Mouse (Mus musculus): ENCODE data around the gene Spink4. TPM values are rescaled to one million over a fixed set of nuclear protein-coding genes. Genes with fewer than 3 reads are reported as not detected.

Gene Spink4
- polyA plus RNA-seq, 1 experiment from 2014 or later: not detected

- no peaks in the 10 kb centered on the region for H3K27me3 ChIP-seq (replicated peaks; ENCODE audit: control insufficient read depth, insufficient read depth, low read length)
- DNase-seq (ENCODE audit: low spot score): no peak
- no peak overlapping the region for H3K4me3 ChIP-seq (ENCODE audit: low read depth, low read length)
- H3K9me3 ChIP-seq (ENCODE audit: control insufficient read depth, low read length): no peaks in the 10 kb centered on the region
- no peaks in the 10 kb centered on the region for H3K4me1 ChIP-seq (ENCODE audit: control insufficient read depth, insufficient read depth, low read length)
- peaks cover 94% of the 10 kb centered on the region for H3K36me3 ChIP-seq (ENCODE audit: control insufficient read depth, insufficient read depth, low read length)
- no peak overlapping the region for H3K4me2 ChIP-seq (ENCODE audit: low read depth, low read length)
- ATAC-seq (ENCODE audit: low read depth): no peak
- WGBS: 90% methylated on average over 6 of the region's 6 CpGs
- H3K27ac ChIP-seq (replicated peaks; ENCODE audit: low read depth, low read length): no peak overlapping the region
- no peak overlapping the region for H3K9ac ChIP-seq (ENCODE audit: low read depth, low read length)
Measured at GRCm38 (mm10) chr4:40955942-40956341, 36.1 kb downstream of the Spink4 start.

DNA sequence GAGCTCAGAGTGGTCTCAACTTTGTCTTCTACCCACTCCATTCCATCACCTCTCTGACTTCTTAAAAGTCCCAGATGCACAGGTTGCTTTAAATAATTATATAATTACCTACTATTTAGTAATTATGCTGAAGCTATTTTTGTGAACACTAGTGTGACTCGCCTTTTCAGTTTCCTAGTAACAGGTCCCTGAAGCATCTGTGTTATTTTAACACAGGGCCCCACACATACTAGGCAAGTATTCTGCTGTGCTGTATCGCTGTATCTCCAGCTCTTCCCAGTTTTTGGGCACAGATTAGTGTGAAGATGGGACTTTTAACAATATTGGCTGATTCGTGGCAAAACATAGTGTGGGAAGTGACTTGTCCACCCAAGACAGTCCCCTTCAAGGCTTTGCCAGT lies 43.7 kb downstream of the Spink4 start:
- no peak for DNase-seq (ENCODE audit: low spot score)
- no peak overlapping the region for H3K27ac ChIP-seq (replicated peaks; ENCODE audit: low read depth, low read length)
- ATAC-seq (ENCODE audit: low read depth): no peak
- WGBS: 77% methylated on average over 3 of the region's 3 CpGs
- H3K4me3 ChIP-seq (ENCODE audit: low read depth, low read length): no peak overlapping the region
- H3K4me1 ChIP-seq (ENCODE audit: control insufficient read depth, insufficient read depth, low read length): no peaks in the 10 kb centered on the region
- H3K36me3 ChIP-seq (ENCODE audit: control insufficient read depth, insufficient read depth, low read length): peaks cover 84% of the 10 kb centered on the region
- no peaks in the 10 kb centered on the region for H3K27me3 ChIP-seq (replicated peaks; ENCODE audit: control insufficient read depth, insufficient read depth, low read length)
- H3K4me2 ChIP-seq (ENCODE audit: low read depth, low read length): no peak overlapping the region
- no peaks in the 10 kb centered on the region for H3K9me3 ChIP-seq (ENCODE audit: control insufficient read depth, low read length)
- no peak overlapping the region for H3K9ac ChIP-seq (ENCODE audit: low read depth, low read length)

- Histone ChIP-seq H3K27me3 (replicated peaks; ENCODE audit: control insufficient read depth, insufficient read depth, low read length) (no peaks in the 10 kb centered on the region), H3K27ac (replicated peaks; ENCODE audit: low read depth, low read length) (no peak overlapping the region), H3K4me1 (ENCODE audit: control insufficient read depth, insufficient read depth, low read length) (peaks cover 11% of the 10 kb centered on the region; the same call in 1 of the 2 replicates), H3K4me2 (ENCODE audit: low read depth, low read length) (no peak overlapping the region), H3K4me3 (ENCODE audit: low read depth, low read length) (no peak overlapping the region), H3K36me3 (ENCODE audit: control insufficient read depth, insufficient read depth, low read length) (peaks cover 41% of the 10 kb centered on the region), H3K9ac (ENCODE audit: low read depth, low read length) (no peak overlapping the region), H3K9me3 (ENCODE audit: control insufficient read depth, low read length) (no peaks in the 10 kb centered on the region)
- DNase-seq (ENCODE audit: low spot score) (no peak), ATAC-seq (ENCODE audit: low read depth) (no peak)
- WGBS: 78% methylated on average over 4 of the region's 4 CpGs
Measured at GRCm38 (mm10) chr4:40969161-40969560, 49.3 kb downstream of the Spink4 start.

GRCm38 (mm10) chr4:40969781-40970591 lies 50.1 kb downstream of the Spink4 start:
- peaks cover 34% of the 10 kb centered on the region for H3K36me3 ChIP-seq (ENCODE audit: control insufficient read depth, insufficient read depth, low read length)
- ATAC-seq (ENCODE audit: low read depth): peak; percentile 17; the same call in 1 of the 2 replicates
- no peak for DNase-seq (ENCODE audit: low spot score)

GRCm38 (mm10) chr4:40970592-40970841 lies 50.7 kb downstream of the Spink4 start:
- Histone ChIP-seq H3K27ac (replicated peaks; ENCODE audit: low read depth, low read length) (peak overlapping the region; percentile 96), H3K4me1 (ENCODE audit: control insufficient read depth, insufficient read depth, low read length) (peaks cover 11% of the 10 kb centered on the region; the same call in 1 of the 2 replicates), H3K9ac (ENCODE audit: low read depth, low read length) (peak overlapping the region; percentile 93), H3K9me3 (ENCODE audit: control insufficient read depth, low read length) (no peaks in the 10 kb centered on the region), H3K4me2 (ENCODE audit: low read depth, low read length) (peak overlapping the region; percentile 77), H3K4me3 (ENCODE audit: low read depth, low read length) (peak overlapping the region; percentile 94), H3K36me3 (ENCODE audit: control insufficient read depth, insufficient read depth, low read length) (peaks cover 29% of the 10 kb centered on the region), H3K27me3 (replicated peaks; ENCODE audit: control insufficient read depth, insufficient read depth, low read length) (no peaks in the 10 kb centered on the region)
- DNase-seq (ENCODE audit: low spot score): no peak
- 0% methylated on average over 16 of the region's 16 CpGs for WGBS
- no peak; the same call in 1 of the 2 replicates for ATAC-seq (ENCODE audit: low read depth)

More at GRCm38 (mm10) chr4:40969781-40970591, 50.1 kb downstream of the Spink4 start:
- H3K9ac ChIP-seq (ENCODE audit: low read depth, low read length): peak overlapping the region; percentile 93
- peak overlapping the region; percentile 77 for H3K4me2 ChIP-seq (ENCODE audit: low read depth, low read length)
- H3K4me1 ChIP-seq (ENCODE audit: control insufficient read depth, insufficient read depth, low read length): peaks cover 11% of the 10 kb centered on the region; the same call in 1 of the 2 replicates
- 12% methylated on average over 11 of the region's 13 CpGs for WGBS
- no peaks in the 10 kb centered on the region for H3K9me3 ChIP-seq (ENCODE audit: control insufficient read depth, low read length)
- H3K4me3 ChIP-seq (ENCODE audit: low read depth, low read length): peak overlapping the region; percentile 94
- H3K27ac ChIP-seq (replicated peaks; ENCODE audit: low read depth, low read length): peak overlapping the region; percentile 96
- H3K27me3 ChIP-seq (replicated peaks; ENCODE audit: control insufficient read depth, insufficient read depth, low read length): no peaks in the 10 kb centered on the region

- peak within 1 kb of the TSS; percentile 94 for H3K4me3 ChIP-seq (ENCODE audit: low read depth, low read length)
- peak within 1 kb of the TSS; percentile 77 for H3K4me2 ChIP-seq (ENCODE audit: low read depth, low read length)
- DNase-seq (ENCODE audit: low spot score) (peak; percentile 99), ATAC-seq (ENCODE audit: low read depth) (peak; percentile 97)
- H3K27me3 ChIP-seq (replicated peaks; ENCODE audit: control insufficient read depth, insufficient read depth, low read length): no peaks in the 10 kb centered on the region
- peak within 1 kb of the TSS; percentile 93 for H3K9ac ChIP-seq (ENCODE audit: low read depth, low read length)
- WGBS: 0% methylated on average over 51 of the region's 85 CpGs
- H3K9me3 ChIP-seq (ENCODE audit: control insufficient read depth, low read length): no peaks in the 10 kb centered on the region
- peak within 1 kb of the TSS; percentile 96 for H3K27ac ChIP-seq (replicated peaks; ENCODE audit: low read depth, low read length)
- peaks cover 11% of the 10 kb centered on the region; the same call in 1 of the 2 replicates for H3K4me1 ChIP-seq (ENCODE audit: control insufficient read depth, insufficient read depth, low read length)
- H3K36me3 ChIP-seq (ENCODE audit: control insufficient read depth, insufficient read depth, low read length): peaks cover 27% of the 10 kb centered on the region
Measured at GRCm38 (mm10) chr4:40970842-40971701, 51.2 kb downstream of the Spink4 start, which contains the start of gene Nfx1. Gene Nfx1, plus strand, starts transcription at chr4:40970906.

DNA sequence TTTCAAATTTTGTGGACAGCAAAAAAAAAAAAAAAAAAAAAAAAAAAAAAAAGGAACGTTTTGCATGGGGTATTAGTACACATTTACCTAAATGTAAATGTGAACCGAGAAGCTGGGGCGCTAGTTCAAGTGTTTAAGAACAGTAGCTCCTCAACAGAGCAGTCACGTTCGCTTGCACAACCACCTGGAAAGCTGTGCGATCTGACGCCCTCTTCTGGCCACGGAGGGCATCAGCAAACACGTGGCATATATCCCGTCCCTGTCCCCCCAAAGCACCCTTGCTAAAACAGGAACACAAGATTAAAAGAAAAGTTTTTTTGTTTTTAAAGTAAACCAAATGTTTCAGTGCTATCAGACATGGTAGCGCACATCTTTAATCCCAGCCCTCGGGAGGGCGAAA lies 51.9 kb downstream of the Spink4 start:
- Histone ChIP-seq H3K27me3 (replicated peaks; ENCODE audit: control insufficient read depth, insufficient read depth, low read length) (no peaks in the 10 kb centered on the region), H3K4me2 (ENCODE audit: low read depth, low read length) (peak overlapping the region; percentile 77), H3K4me3 (ENCODE audit: low read depth, low read length) (peak overlapping the region; percentile 94), H3K4me1 (ENCODE audit: control insufficient read depth, insufficient read depth, low read length) (peaks cover 11% of the 10 kb centered on the region; the same call in 1 of the 2 replicates), H3K9me3 (ENCODE audit: control insufficient read depth, low read length) (no peaks in the 10 kb centered on the region), H3K27ac (replicated peaks; ENCODE audit: low read depth, low read length) (peak overlapping the region; percentile 96), H3K9ac (ENCODE audit: low read depth, low read length) (peak overlapping the region; percentile 93), H3K36me3 (ENCODE audit: control insufficient read depth, insufficient read depth, low read length) (peaks cover 26% of the 10 kb centered on the region)
- peak; percentile 50 for DNase-seq (ENCODE audit: low spot score)
- no peak for ATAC-seq (ENCODE audit: low read depth)
- 22% methylated on average over 13 of the region's 13 CpGs for WGBS

- WGBS: 92% methylated on average over 1 of the region's 1 CpGs
- Histone ChIP-seq H3K4me1 (ENCODE audit: control insufficient read depth, insufficient read depth, low read length) (peaks cover 11% of the 10 kb centered on the region; the same call in 1 of the 2 replicates), H3K9ac (ENCODE audit: low read depth, low read length) (no peak overlapping the region), H3K27me3 (replicated peaks; ENCODE audit: control insufficient read depth, insufficient read depth, low read length) (no peaks in the 10 kb centered on the region), H3K27ac (replicated peaks; ENCODE audit: low read depth, low read length) (no peak overlapping the region), H3K4me3 (ENCODE audit: low read depth, low read length) (no peak overlapping the region), H3K36me3 (ENCODE audit: control insufficient read depth, insufficient read depth, low read length) (peaks cover 35% of the 10 kb centered on the region), H3K4me2 (ENCODE audit: low read depth, low read length) (no peak overlapping the region), H3K9me3 (ENCODE audit: control insufficient read depth, low read length) (no peaks in the 10 kb centered on the region)
- no peak for ATAC-seq (ENCODE audit: low read depth)
- DNase-seq (ENCODE audit: low spot score): no peak
Measured at GRCm38 (mm10) chr4:40974011-40974410, 54.2 kb downstream of the Spink4 start.
